Mouse (Mus musculus): ENCODE data around the gene C6. TPM values are rescaled to one million over a fixed set of nuclear protein-coding genes. Genes with fewer than 3 reads are reported as not detected.

Gene C6
- not detected in 2 replicates for polyA plus RNA-seq (2015; fragmentation: Nextera tagmentation; extraction: Ambion mirVana)

GRCm38 (mm10) chr15:4726830-4727310 lies at the start of gene C6:
Gene C6 (plus strand): TSS chr15:4727175.
- no peaks in the 10 kb centered on the region for H3K36me3 ChIP-seq (ENCODE audit: control insufficient read depth, insufficient read depth)
- H3K4me2 ChIP-seq (ENCODE audit: low read length), result no peak within 1 kb of the TSS
- no peaks in the 10 kb centered on the region for H3K9me3 ChIP-seq (ENCODE audit: control insufficient read depth, low read length)
- 88% methylated on average over 9 of the region's 9 CpGs for WGBS
- no peaks in the 10 kb centered on the region for H3K27me3 ChIP-seq (replicated peaks; ENCODE audit: control insufficient read depth, insufficient read depth, low read length)
- no peak for ATAC-seq
- H3K27ac ChIP-seq (ENCODE audit: low read length), result no peak within 1 kb of the TSS
- no peak within 1 kb of the TSS for H3K9ac ChIP-seq (replicated peaks; ENCODE audit: low read depth, low read length)
- no peaks in the 10 kb centered on the region for H3K4me1 ChIP-seq (replicated peaks; ENCODE audit: control insufficient read depth, insufficient read depth, low read length)
- H3K4me3 ChIP-seq (replicated peaks; ENCODE audit: low read length), result no peak within 1 kb of the TSS

- 85% methylated on average over 4 of the region's 4 CpGs for WGBS
- Histone ChIP-seq H3K27ac (ENCODE audit: low read length) (no peak overlapping the region), H3K9me3 (ENCODE audit: control insufficient read depth, low read length) (peaks cover 9% of the 10 kb centered on the region), H3K4me2 (ENCODE audit: low read length) (no peak overlapping the region), H3K9ac (replicated peaks; ENCODE audit: low read depth, low read length) (no peak overlapping the region), H3K4me1 (replicated peaks; ENCODE audit: control insufficient read depth, insufficient read depth, low read length) (no peaks in the 10 kb centered on the region), H3K36me3 (ENCODE audit: control insufficient read depth, insufficient read depth) (no peaks in the 10 kb centered on the region), H3K4me3 (replicated peaks; ENCODE audit: low read length) (no peak overlapping the region), H3K27me3 (replicated peaks; ENCODE audit: control insufficient read depth, insufficient read depth, low read length) (no peaks in the 10 kb centered on the region)
- ATAC-seq, result no peak
Measured at GRCm38 (mm10) chr15:4697604-4698003, 29.4 kb upstream of the C6 start.

GRCm38 (mm10) chr15:4734150-4734549 lies 7.2 kb downstream of the C6 start:
- no peaks in the 10 kb centered on the region for H3K4me1 ChIP-seq (replicated peaks; ENCODE audit: control insufficient read depth, insufficient read depth, low read length)
- ATAC-seq, result no peak
- no peaks in the 10 kb centered on the region for H3K36me3 ChIP-seq (ENCODE audit: control insufficient read depth, insufficient read depth)
- H3K27ac ChIP-seq (ENCODE audit: low read length), result no peak overlapping the region
- WGBS, result 92% methylated on average over 1 of the region's 1 CpGs
- H3K4me2 ChIP-seq (ENCODE audit: low read length), result no peak overlapping the region
- no peak overlapping the region for H3K4me3 ChIP-seq (replicated peaks; ENCODE audit: low read length)
- no peaks in the 10 kb centered on the region for H3K9me3 ChIP-seq (ENCODE audit: control insufficient read depth, low read length)
- H3K9ac ChIP-seq (replicated peaks; ENCODE audit: low read depth, low read length), result no peak overlapping the region
- H3K27me3 ChIP-seq (replicated peaks; ENCODE audit: control insufficient read depth, insufficient read depth, low read length), result no peaks in the 10 kb centered on the region

GRCm38 (mm10) chr15:4734996-4735609 lies 8.1 kb downstream of the C6 start:
- 65% methylated on average over 2 of the region's 2 CpGs for WGBS
- Histone ChIP-seq H3K36me3 (ENCODE audit: control insufficient read depth, insufficient read depth) (no peaks in the 10 kb centered on the region), H3K9me3 (ENCODE audit: control insufficient read depth, low read length) (no peaks in the 10 kb centered on the region), H3K4me3 (replicated peaks; ENCODE audit: low read length) (no peak overlapping the region), H3K9ac (replicated peaks; ENCODE audit: low read depth, low read length) (no peak overlapping the region), H3K4me2 (ENCODE audit: low read length) (no peak overlapping the region), H3K4me1 (replicated peaks; ENCODE audit: control insufficient read depth, insufficient read depth, low read length) (no peaks in the 10 kb centered on the region), H3K27ac (ENCODE audit: low read length) (no peak overlapping the region), H3K27me3 (replicated peaks; ENCODE audit: control insufficient read depth, insufficient read depth, low read length) (no peaks in the 10 kb centered on the region)
- no peak for ATAC-seq

- 83% methylated on average over 3 of the region's 3 CpGs for WGBS
Measured at GRCm38 (mm10) chr15:4747656-4748055, 20.7 kb downstream of the C6 start.

GRCm38 (mm10) chr15:4790378-4790777 lies 63.4 kb downstream of the C6 start:
- Histone ChIP-seq H3K27me3 (replicated peaks; ENCODE audit: control insufficient read depth, insufficient read depth, low read length) (no peaks in the 10 kb centered on the region), H3K9ac (replicated peaks; ENCODE audit: low read depth, low read length) (no peak overlapping the region), H3K36me3 (ENCODE audit: control insufficient read depth, insufficient read depth) (no peaks in the 10 kb centered on the region), H3K9me3 (ENCODE audit: control insufficient read depth, low read length) (no peaks in the 10 kb centered on the region), H3K4me2 (ENCODE audit: low read length) (no peak overlapping the region), H3K4me3 (replicated peaks; ENCODE audit: low read length) (no peak overlapping the region), H3K4me1 (replicated peaks; ENCODE audit: control insufficient read depth, insufficient read depth, low read length) (no peaks in the 10 kb centered on the region), H3K27ac (ENCODE audit: low read length) (no peak overlapping the region)
- ATAC-seq, result no peak
- 20% methylated on average over 3 of the region's 3 CpGs for WGBS

More at GRCm38 (mm10) chr15:4747656-4748055, 20.7 kb downstream of the C6 start:
- H3K4me3 ChIP-seq (replicated peaks; ENCODE audit: low read length), result no peak overlapping the region
- no peak overlapping the region for H3K9ac ChIP-seq (replicated peaks; ENCODE audit: low read depth, low read length)
- no peak overlapping the region for H3K27ac ChIP-seq (ENCODE audit: low read length)
- H3K36me3 ChIP-seq (ENCODE audit: control insufficient read depth, insufficient read depth), result no peaks in the 10 kb centered on the region
- H3K4me2 ChIP-seq (ENCODE audit: low read length), result no peak overlapping the region
- H3K27me3 ChIP-seq (replicated peaks; ENCODE audit: control insufficient read depth, insufficient read depth, low read length), result no peaks in the 10 kb centered on the region
- no peaks in the 10 kb centered on the region for H3K9me3 ChIP-seq (ENCODE audit: control insufficient read depth, low read length)
- H3K4me1 ChIP-seq (replicated peaks; ENCODE audit: control insufficient read depth, insufficient read depth, low read length), result no peaks in the 10 kb centered on the region
- ATAC-seq, result no peak

GRCm38 (mm10) chr15:4796861-4797260 lies 69.9 kb downstream of the C6 start:
- H3K9me3 ChIP-seq (ENCODE audit: control insufficient read depth, low read length), result no peaks in the 10 kb centered on the region
- no peak for ATAC-seq
- no peak overlapping the region for H3K27ac ChIP-seq (ENCODE audit: low read length)

GRCm38 (mm10) chr15:4804256-4804655 lies 77.3 kb downstream of the C6 start:
- no peaks in the 10 kb centered on the region for H3K36me3 ChIP-seq (ENCODE audit: control insufficient read depth, insufficient read depth)
- H3K4me3 ChIP-seq (replicated peaks; ENCODE audit: low read length), result no peak overlapping the region
- no peaks in the 10 kb centered on the region for H3K9me3 ChIP-seq (ENCODE audit: control insufficient read depth, low read length)
- H3K4me2 ChIP-seq (ENCODE audit: low read length), result no peak overlapping the region
- H3K27me3 ChIP-seq (replicated peaks; ENCODE audit: control insufficient read depth, insufficient read depth, low read length), result no peaks in the 10 kb centered on the region
- no peak overlapping the region for H3K9ac ChIP-seq (replicated peaks; ENCODE audit: low read depth, low read length)
- WGBS, result 94% methylated on average over 2 of the region's 2 CpGs
- ATAC-seq, result no peak
- H3K27ac ChIP-seq (ENCODE audit: low read length), result no peak overlapping the region
- H3K4me1 ChIP-seq (replicated peaks; ENCODE audit: control insufficient read depth, insufficient read depth, low read length), result no peaks in the 10 kb centered on the region

More at GRCm38 (mm10) chr15:4796861-4797260, 69.9 kb downstream of the C6 start:
- no peak overlapping the region for H3K4me3 ChIP-seq (replicated peaks; ENCODE audit: low read length)
- no peak overlapping the region for H3K9ac ChIP-seq (replicated peaks; ENCODE audit: low read depth, low read length)
- no peaks in the 10 kb centered on the region for H3K36me3 ChIP-seq (ENCODE audit: control insufficient read depth, insufficient read depth)
- WGBS, result 71% methylated on average over 4 of the region's 4 CpGs
- H3K27me3 ChIP-seq (replicated peaks; ENCODE audit: control insufficient read depth, insufficient read depth, low read length), result no peaks in the 10 kb centered on the region
- H3K4me2 ChIP-seq (ENCODE audit: low read length), result no peak overlapping the region
- no peaks in the 10 kb centered on the region for H3K4me1 ChIP-seq (replicated peaks; ENCODE audit: control insufficient read depth, insufficient read depth, low read length)

GRCm38 (mm10) chr15:4808131-4808530 lies 81.2 kb downstream of the C6 start:
- Histone ChIP-seq H3K4me3 (replicated peaks; ENCODE audit: low read length) (no peak overlapping the region), H3K9ac (replicated peaks; ENCODE audit: low read depth, low read length) (no peak overlapping the region), H3K27me3 (replicated peaks; ENCODE audit: control insufficient read depth, insufficient read depth, low read length) (no peaks in the 10 kb centered on the region), H3K36me3 (ENCODE audit: control insufficient read depth, insufficient read depth) (no peaks in the 10 kb centered on the region), H3K4me2 (ENCODE audit: low read length) (no peak overlapping the region), H3K9me3 (ENCODE audit: control insufficient read depth, low read length) (no peaks in the 10 kb centered on the region), H3K4me1 (replicated peaks; ENCODE audit: control insufficient read depth, insufficient read depth, low read length) (no peaks in the 10 kb centered on the region), H3K27ac (ENCODE audit: low read length) (no peak overlapping the region)
- no peak for ATAC-seq
- WGBS, result 87% methylated on average over 5 of the region's 5 CpGs

- no peak for ATAC-seq
- Histone ChIP-seq H3K36me3 (ENCODE audit: control insufficient read depth, insufficient read depth) (no peaks in the 10 kb centered on the region), H3K4me3 (replicated peaks; ENCODE audit: low read length) (no peak overlapping the region), H3K27me3 (replicated peaks; ENCODE audit: control insufficient read depth, insufficient read depth, low read length) (no peaks in the 10 kb centered on the region), H3K4me1 (replicated peaks; ENCODE audit: control insufficient read depth, insufficient read depth, low read length) (no peaks in the 10 kb centered on the region), H3K9me3 (ENCODE audit: control insufficient read depth, low read length) (no peaks in the 10 kb centered on the region), H3K27ac (ENCODE audit: low read length) (no peak overlapping the region), H3K4me2 (ENCODE audit: low read length) (no peak overlapping the region), H3K9ac (replicated peaks; ENCODE audit: low read depth, low read length) (no peak overlapping the region)
- 96% methylated on average over 5 of the region's 5 CpGs for WGBS
Measured at GRCm38 (mm10) chr15:4814976-4815375, 88.0 kb downstream of the C6 start.

Data from forebrain, embryonic 16.5 days (tissue).